Mouse (Mus musculus) granulocyte monocyte progenitor cell, adult 5-6 weeks (primary cell): ENCODE measurements around the gene Eef1b2. TPM values are rescaled to one million over a fixed set of nuclear protein-coding genes. Genes with fewer than 3 reads are reported as not detected.

Source experiments
- total RNA-seq, 2 experiments: library from RNA; stranded (forward) in 1 of 2; stranded (reverse) in 1 of 2; fragments of 200-712, 200-1000 nt in 1 of 2; fragments of >200 nt in 1 of 2; fragmentation: Nextera tagmentation in 1 of 2; gene quantifications; 2 replicates each; pipeline ENCODE4 v1.2.3; 2014 to 2017

Gene Eef1b2
- total RNA-seq, 2 experiments from 2014 or later = 1,810 to 3,329 TPM

Other genes starting within 250 kb of the Eef1b2 start
- gene Ino80d, start 62.2 kb upstream of the Eef1b2 start, total RNA-seq (2014; fragmentation: Nextera tagmentation) = 73.8 and 102 TPM in 2 replicates
- gene Ino80d, start 62.2 kb upstream of the Eef1b2 start, total RNA-seq (2017) = 20.6 and 24.0 TPM in 2 replicates
- gene Ndufs1, start within 50 bp of the Eef1b2 start, total RNA-seq (2014; fragmentation: Nextera tagmentation) = 111 and 115 TPM in 2 replicates
- 155 and 156 TPM in 2 replicates for gene Ndufs1, start within 50 bp of the Eef1b2 start, total RNA-seq (2017)
- not detected in 2 replicates for gene Gpr1, start 37.7 kb downstream of the Eef1b2 start, total RNA-seq (2014; fragmentation: Nextera tagmentation)
- gene Gpr1, start 37.7 kb downstream of the Eef1b2 start, total RNA-seq (2017) = not detected in 2 replicates
- not detected in 2 replicates for gene Zdbf2, start 96.4 kb downstream of the Eef1b2 start, total RNA-seq (2014; fragmentation: Nextera tagmentation)
- not detected in 2 replicates for gene Zdbf2, start 96.4 kb downstream of the Eef1b2 start, total RNA-seq (2017)